Mouse (Mus musculus) testis, adult 2 months (tissue): ENCODE data around the gene Gm20532. TPM values are rescaled to one million over a fixed set of nuclear protein-coding genes. Genes with fewer than 3 reads are reported as not detected.

ENCODE experiments used
- H3K27ac ChIP-seq: fragments of 200-500 bp; 2 replicates; pipeline ENCODE4 v1.5.1; 2012; ENCODE audit warnings: low read depth, low read length; ENCODE audit not compliant: control insufficient read depth, insufficient read depth
- H3K27me3 ChIP-seq: fragments of 200-500 bp; 2 replicates; pipeline ENCODE4 v1.6.1; 2012; ENCODE audit warnings: mild to moderate bottlenecking, low read length, moderate library complexity; ENCODE audit not compliant: control insufficient read depth, insufficient read depth
- H3K36me3 ChIP-seq: fragments of 200-500 bp; 2 replicates; pipeline ENCODE4 v1.6.1; 2012; ENCODE audit warnings: mild to moderate bottlenecking, low read length; ENCODE audit not compliant: control insufficient read depth, insufficient read depth
- H3K4me1 ChIP-seq: fragments of 200-500 bp; 2 replicates; pipeline ENCODE4 v1.6.1; 2012; ENCODE audit warnings: low read length; ENCODE audit not compliant: control insufficient read depth, insufficient read depth
- H3K4me3 ChIP-seq: fragments of 200-500 bp; 2 replicates; pipeline ENCODE4 v1.5.1; 2012; ENCODE audit warnings: low read depth, mild to moderate bottlenecking, low read length, moderate library complexity, mixed read lengths; ENCODE audit not compliant: control insufficient read depth
- CTCF ChIP-seq: fragments of 200-500 bp; IDR thresholded peaks from 2 replicates; pipeline ENCODE4 v1.5.1; 2012; ENCODE audit warnings: low read depth, mild to moderate bottlenecking, inconsistent platforms, low read length, moderate library complexity; ENCODE audit not compliant: control insufficient read depth, insufficient read depth, insufficient replicate concordance
- POLR2A ChIP-seq: fragments of 200-500 bp; IDR thresholded peaks from 2 replicates; pipeline ENCODE4 v1.6.1; 2012; ENCODE audit warnings: low read depth, mild to moderate bottlenecking, inconsistent platforms, low read length, moderate library complexity; ENCODE audit not compliant: control insufficient read depth
- polyA plus RNA-seq: library from polyadenylated mRNA; depleted of rRNA; stranded (reverse); fragments of >200 nt; gene quantifications from 2 replicates; pipeline ENCODE4 v1.2.3, GENCODE M21; 2012

The Gm20532 gene
- polyA plus RNA-seq, 1 experiment = not detected

DNA sequence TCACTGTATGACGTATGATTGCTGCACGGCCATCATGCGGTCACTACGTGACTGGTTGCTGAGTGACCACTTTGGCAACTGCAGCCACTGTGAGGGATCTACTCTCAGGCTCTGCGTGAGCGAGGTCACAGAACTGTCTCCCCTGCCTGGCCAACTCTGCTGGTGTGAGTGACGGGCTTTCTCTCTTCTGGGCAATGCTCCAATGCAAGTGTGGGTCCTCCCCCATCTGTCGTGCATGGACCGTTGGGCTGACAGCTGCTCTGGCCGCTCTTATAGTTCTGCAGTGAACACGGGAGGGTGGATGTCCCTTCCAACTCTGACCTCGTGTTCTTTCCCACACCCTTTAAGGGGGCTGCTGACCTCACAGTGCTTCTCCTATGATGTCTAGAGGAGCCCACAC lies 13.0 kb upstream of the Gm20532 start:
- Histone ChIP-seq H3K4me3 (no peak overlapping the region), H3K4me1 (no peaks in the 10 kb centered on the region; the same call in 1 of the 2 replicates), H3K27ac (no peak overlapping the region), H3K36me3 (no peaks in the 10 kb centered on the region), H3K27me3 (no peaks in the 10 kb centered on the region)
- no peak for TF ChIP-seq CTCF
- no peak for TF ChIP-seq POLR2A

DNA sequence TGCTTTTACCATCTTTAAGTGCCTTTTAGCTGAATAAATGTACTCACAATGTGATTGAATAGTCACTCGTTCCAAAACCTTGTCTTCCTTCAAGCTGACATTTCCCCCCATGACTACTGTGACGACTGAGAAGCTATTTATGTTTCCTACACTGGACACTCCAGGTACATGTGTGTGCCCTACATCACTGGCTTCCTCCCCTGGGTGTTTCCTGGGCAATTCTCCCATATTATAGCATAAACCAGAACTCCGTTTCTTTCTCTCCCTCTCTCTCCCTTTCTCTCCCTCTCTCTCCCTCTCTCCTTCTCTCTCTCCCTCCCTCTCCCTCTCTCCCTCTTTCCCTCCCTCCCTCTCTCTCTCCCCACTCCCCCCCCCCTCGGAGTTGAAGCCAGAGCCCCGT lies 12.6 kb upstream of the Gm20532 start:
- H3K27ac ChIP-seq = no peak overlapping the region

DNA sequence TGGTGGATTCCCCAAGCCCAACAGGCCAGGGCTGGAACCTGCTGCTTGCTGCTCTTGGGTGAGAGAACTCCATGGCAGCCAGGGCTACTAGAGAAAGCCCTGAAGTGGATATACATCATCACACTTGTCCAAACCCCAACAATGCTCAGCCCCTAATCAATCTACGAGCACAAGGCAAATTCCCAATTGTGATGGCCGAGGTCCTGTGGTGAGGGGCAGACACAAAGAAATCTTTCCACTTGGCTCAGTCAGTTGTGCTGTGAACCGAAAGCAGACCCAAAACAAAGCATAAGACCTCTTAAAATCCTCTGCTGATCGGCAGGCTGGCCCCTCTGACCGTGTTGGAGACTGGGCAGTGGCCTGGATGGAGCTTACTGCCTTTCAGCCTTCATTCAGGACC lies 11.6 kb upstream of the Gm20532 start:
- H3K27ac ChIP-seq = no peak overlapping the region
- no peaks in the 10 kb centered on the region for H3K27me3 ChIP-seq
- no peak for TF ChIP-seq POLR2A
- TF ChIP-seq CTCF = no peak
- no peaks in the 10 kb centered on the region; the same call in 1 of the 2 replicates for H3K4me1 ChIP-seq
- no peak overlapping the region for H3K4me3 ChIP-seq
- H3K36me3 ChIP-seq = no peaks in the 10 kb centered on the region

More for the DNA sequence above, 12.6 kb upstream of the Gm20532 start:
- no peaks in the 10 kb centered on the region for H3K27me3 ChIP-seq
- no peak overlapping the region for H3K4me3 ChIP-seq
- H3K4me1 ChIP-seq = no peaks in the 10 kb centered on the region; the same call in 1 of the 2 replicates
- TF ChIP-seq POLR2A = no peak
- TF ChIP-seq CTCF = no peak
- H3K36me3 ChIP-seq = no peaks in the 10 kb centered on the region

DNA sequence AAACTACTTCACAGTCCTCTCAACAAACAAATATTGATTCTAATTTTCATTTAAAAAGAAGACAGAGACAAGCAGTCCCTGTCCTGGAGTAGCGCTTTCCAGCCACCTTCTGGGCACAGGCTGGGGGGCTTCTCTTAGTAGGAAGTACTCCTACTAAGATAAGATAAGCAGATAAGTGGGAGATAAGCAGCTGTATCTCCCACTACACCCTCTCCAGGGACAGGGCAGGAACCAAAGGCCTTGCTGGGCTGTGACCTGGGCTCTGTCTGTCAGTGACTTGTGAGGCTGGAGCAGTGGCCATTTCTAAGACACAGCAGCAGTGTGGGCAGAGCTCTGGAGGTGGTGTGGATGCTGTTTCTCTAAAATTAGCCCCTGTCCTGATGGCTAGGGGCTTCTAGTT lies 11.1 kb upstream of the Gm20532 start:
- H3K27me3 ChIP-seq = no peaks in the 10 kb centered on the region
- no peaks in the 10 kb centered on the region; the same call in 1 of the 2 replicates for H3K4me1 ChIP-seq
- no peak overlapping the region for H3K4me3 ChIP-seq
- TF ChIP-seq CTCF (no peak), POLR2A (no peak)
- H3K27ac ChIP-seq = no peak overlapping the region
- H3K36me3 ChIP-seq = no peaks in the 10 kb centered on the region

DNA sequence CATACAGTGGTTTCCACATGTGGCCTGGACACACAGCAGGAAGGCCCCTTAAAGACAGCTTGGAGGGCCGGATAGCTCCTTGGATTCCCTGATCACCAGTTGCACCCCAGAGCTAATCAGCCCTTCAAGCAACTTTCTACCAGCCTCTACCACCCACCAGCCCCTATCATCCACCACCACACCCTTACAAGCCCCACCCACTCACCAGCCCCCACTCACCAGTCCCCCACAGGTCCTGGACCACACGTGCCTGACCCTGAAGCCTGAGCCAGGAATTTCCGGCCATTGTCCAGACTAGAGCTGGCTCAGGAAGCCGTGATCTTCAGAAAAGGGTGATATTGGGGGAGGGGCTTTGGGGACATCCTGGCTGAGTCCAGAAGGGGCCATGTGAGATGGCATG lies 10.6 kb upstream of the Gm20532 start:
- no peaks in the 10 kb centered on the region for H3K36me3 ChIP-seq
- H3K4me3 ChIP-seq = no peak overlapping the region
- TF ChIP-seq POLR2A (no peak), CTCF (no peak)
- H3K4me1 ChIP-seq = no peaks in the 10 kb centered on the region
- H3K27ac ChIP-seq = no peak overlapping the region
- H3K27me3 ChIP-seq = no peaks in the 10 kb centered on the region

GRCm38 (mm10) chr2:26576462-26576861 lies 10.0 kb upstream of the Gm20532 start:
- TF ChIP-seq CTCF (no peak), POLR2A (no peak)
- H3K27ac ChIP-seq = no peak overlapping the region
- no peaks in the 10 kb centered on the region for H3K36me3 ChIP-seq
- no peaks in the 10 kb centered on the region for H3K27me3 ChIP-seq
- H3K4me3 ChIP-seq = no peak overlapping the region
- H3K4me1 ChIP-seq = no peaks in the 10 kb centered on the region

- TF ChIP-seq CTCF = no peak
- TF ChIP-seq POLR2A = no peak
- H3K27me3 ChIP-seq = no peaks in the 10 kb centered on the region
- H3K27ac ChIP-seq = no peak overlapping the region
- H3K36me3 ChIP-seq = no peaks in the 10 kb centered on the region
- H3K4me1 ChIP-seq = no peaks in the 10 kb centered on the region
- H3K4me3 ChIP-seq = no peak overlapping the region
Observed at GRCm38 (mm10) chr2:26578369-26578768, 8.1 kb upstream of the Gm20532 start.

- Histone ChIP-seq H3K27me3 (no peaks in the 10 kb centered on the region), H3K36me3 (no peaks in the 10 kb centered on the region), H3K4me1 (no peaks in the 10 kb centered on the region), H3K27ac (peak within 1 kb of the TSS; percentile 7), H3K4me3 (no peak within 1 kb of the TSS)
- TF ChIP-seq POLR2A (no peak), CTCF (no peak)
Observed at GRCm38 (mm10) chr2:26579714-26580113, 6.7 kb upstream of the Gm20532 start, which contains the start of gene Egfl7. Gene Egfl7 (plus strand): TSS chr2:26580014.
